Mouse (Mus musculus): ENCODE data around the gene Rapgef4.

Rapgef4 gene

DNA sequence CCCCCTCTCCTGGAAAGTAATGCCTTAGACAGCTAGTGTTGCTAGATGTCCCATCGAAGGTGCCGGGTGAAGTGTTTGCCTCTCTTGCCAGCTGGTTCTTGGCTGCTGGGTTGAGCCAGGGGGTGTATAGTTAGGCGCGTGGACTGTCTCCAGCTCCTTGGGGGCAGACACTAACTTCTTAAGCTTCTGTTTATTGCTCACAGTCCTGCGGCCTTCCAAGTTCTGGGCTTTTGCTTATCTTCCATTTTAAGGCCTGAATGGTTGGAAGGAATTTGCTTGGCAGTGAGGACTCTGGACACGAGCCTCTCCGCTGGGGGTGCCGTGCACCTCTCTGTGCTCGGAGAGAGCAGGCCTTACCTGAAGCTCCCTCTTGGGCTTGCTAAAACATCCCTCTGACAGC lies 249.5 kb downstream of the Rapgef4 start:
- no peak for DNase-seq (ENCODE audit: low read depth, low spot score)

DNA sequence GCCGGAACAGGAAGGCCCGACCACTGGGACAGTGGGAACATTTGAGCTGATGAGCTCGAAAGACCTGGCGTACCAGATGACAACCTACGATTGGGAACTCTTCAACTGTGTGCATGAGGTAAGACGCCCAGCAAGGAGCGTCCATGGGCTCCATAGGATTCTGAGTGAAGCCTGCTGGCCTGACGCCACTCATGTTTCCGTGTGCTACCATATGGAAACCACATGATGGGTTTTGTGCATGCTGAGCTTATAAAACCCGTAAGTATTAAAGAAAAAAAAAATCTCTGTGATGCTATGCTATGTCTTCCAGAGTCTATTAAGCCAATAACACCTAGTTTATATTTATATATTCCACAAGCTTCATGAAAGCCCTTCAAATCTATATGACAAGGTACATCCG lies 253.0 kb downstream of the Rapgef4 start:
- no peak for DNase-seq (ENCODE audit: low read depth, low spot score)

DNA sequence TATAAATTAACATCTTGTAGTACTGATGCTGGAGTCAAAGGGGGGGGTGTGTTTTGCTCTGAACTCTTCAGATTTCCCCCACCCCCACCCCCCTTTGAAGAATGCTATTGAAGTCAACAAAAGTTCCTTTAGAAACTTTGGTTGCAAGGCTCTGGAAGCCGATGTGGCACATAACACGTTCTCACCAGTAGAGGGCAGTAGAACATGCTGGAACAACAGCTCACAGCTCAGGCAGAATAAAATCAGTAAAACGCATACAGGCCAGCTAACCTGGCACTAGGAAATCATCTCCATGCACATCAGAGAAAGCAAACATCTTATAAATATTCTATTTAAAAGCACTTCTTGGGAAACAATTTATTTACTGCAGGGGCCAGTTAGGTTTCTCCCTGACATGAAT lies 253.9 kb downstream of the Rapgef4 start:
- peak; percentile 74 for DNase-seq (ENCODE audit: low read depth, low spot score)

DNA sequence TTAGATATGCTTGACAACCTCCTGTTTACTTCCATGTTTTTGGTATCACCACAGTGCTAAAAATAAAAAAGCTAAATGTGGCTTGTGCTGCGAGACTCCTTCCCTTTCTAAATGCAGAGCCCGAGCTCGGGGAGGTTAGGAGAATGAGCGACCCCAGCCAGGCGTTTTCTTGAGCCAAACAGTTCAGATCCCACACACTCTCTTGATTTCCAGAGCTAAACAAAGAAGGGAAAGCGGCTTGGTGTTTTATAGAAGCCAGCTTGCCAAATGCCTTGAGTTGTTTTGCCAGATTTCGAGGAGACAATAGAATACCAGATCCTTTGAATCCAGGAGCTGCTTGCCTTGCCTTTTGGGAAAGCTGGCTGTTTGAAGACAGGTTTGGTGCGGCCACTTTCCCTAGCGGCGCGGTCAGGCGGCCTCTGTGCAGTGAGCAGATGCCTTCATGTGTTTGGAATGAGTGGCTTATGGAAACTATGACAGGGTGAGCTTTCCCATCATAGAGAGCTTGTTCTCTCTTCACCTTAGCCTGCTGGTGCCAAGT lies 254.4 kb downstream of the Rapgef4 start:
- no peak for DNase-seq (ENCODE audit: low read depth, low spot score)

DNA sequence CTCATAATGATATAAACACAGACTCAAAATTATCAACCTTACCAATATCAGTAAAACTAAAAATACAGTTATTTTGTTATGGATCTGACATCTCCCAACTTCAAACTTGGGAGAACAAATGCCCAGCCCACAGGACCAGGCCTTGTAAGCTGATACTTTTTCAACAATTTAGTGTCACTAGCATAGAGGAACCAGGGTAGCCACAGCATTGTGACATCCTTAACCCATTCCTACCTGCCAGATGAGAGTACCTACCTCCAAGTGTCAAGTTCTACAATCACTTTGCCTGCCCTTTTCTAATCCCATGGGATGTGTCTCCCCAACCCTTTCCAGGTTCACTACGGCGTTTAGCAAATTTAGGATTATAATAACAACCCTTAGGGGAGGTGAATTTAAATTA lies 257.4 kb downstream of the Rapgef4 start:
- DNase-seq (ENCODE audit: low read depth, low spot score) = no peak

DNA sequence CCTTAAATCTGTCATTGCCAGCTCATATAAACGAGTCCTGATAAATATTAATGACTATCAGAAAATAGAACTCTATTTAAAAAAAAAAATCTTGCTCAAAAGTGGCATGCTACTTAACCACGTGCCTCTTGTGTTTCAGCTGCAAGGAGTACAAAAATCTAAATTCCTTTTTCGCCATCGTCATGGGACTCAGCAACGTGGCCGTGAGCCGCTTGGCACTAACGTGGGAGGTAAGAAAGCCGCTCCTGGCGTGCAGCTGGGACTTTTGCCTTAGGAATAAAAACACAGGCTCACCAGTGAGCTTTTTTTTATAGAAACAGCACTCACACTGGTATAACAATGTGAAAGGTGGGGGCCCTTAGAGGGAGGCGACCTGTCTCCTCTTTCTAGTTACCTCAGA lies 257.9 kb downstream of the Rapgef4 start:
- DNase-seq (ENCODE audit: low read depth, low spot score) = no peak

DNA sequence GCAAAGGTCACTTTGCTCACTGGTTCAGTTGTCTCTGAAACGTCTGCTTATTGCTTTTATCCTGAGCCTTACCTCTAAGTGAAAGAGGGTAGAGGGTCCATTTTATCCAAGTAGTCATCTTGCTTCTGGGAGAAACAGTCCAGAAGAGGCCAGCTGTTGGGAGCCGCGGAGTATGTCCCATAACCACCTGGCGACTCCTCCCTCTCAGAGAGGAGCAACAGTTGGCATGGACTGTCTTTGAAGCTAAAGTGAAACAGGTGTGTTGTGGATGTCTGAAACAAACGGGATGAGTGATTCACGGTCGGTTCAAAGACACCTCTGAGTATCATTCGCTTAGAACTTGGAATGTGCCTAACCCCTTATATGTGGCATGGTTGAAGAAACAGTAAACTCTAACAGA lies 258.4 kb downstream of the Rapgef4 start:
- no peak for DNase-seq (ENCODE audit: low read depth, low spot score)

DNA sequence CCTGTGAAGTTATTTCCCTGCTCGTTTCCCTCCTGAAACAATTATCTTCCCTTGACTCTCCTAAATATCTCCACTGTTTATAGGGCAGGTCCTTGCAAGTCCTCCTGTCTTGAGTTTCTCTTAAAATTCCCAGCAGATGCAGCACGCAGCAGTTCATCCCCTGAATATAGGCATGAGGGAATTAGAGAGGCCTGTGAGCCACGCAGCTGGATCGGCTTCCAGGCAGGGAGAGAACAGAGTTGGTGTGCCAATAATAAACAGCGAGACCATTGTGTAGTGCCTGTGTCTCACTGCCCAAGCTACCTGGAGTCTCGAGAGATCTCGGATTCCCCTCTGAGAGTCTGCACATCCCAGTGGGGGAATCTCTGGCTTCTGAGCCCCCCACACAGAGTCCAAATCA lies 259.0 kb downstream of the Rapgef4 start:
- DNase-seq (ENCODE audit: low read depth, low spot score) = no peak

DNA sequence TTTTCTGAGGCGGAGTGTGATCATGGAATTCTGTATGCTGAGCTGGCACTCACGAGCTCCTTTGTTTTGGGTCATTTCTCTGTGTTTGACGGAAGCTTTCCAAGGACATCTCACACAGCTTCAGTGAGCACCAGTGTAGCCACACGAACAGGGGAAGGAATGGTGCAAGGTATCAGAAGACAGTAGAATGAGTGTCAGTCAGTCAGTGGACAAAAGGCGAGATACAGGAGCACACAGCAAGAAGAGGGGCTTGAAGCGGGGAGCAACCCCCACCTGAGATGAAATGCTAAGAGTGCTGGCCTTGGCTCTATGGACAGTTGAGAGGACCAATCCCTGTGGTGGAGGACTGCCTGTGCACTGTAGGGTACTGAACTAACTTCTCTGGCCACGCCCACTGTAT lies 259.7 kb downstream of the Rapgef4 start:
- DNase-seq (ENCODE audit: low read depth, low spot score) = no peak

DNA sequence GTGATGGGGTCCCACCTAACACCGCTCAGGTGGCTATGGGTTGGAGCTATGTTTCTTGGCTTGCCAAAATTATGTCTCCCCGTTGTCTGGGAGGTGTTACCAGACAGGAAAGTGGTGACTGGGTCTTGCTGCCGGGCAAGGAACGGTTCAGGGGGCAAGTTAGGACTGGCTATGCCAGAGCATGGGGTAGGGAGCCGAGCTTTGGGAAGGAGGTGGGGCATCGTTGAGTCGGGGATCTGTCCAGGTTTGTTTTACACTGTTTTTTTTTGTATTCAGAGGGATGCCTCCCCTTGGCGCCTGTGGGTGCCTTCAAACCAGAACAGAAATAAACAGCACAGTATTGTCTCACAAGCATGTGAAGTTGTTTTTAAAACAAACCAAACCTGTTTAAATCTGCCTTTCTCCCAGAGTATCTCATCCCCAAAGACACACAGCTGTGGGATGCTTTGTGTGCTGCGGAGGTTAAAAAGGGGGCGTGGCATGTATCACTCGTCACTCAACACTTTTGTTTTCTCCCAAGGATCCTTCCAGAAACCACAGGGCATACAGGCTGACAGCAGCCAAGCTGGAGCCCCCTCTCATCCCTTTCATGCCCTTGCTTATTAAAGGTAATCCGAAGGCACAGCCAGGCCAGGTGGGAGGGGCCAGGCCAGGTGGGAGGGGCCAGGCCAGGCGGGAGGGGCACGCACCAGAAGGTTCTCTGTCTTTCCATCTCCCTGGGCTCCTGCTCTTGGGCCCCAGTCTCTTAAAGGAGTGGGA lies 260.9 kb downstream of the Rapgef4 start:
- no peak for DNase-seq (ENCODE audit: low read depth, low spot score)

DNA sequence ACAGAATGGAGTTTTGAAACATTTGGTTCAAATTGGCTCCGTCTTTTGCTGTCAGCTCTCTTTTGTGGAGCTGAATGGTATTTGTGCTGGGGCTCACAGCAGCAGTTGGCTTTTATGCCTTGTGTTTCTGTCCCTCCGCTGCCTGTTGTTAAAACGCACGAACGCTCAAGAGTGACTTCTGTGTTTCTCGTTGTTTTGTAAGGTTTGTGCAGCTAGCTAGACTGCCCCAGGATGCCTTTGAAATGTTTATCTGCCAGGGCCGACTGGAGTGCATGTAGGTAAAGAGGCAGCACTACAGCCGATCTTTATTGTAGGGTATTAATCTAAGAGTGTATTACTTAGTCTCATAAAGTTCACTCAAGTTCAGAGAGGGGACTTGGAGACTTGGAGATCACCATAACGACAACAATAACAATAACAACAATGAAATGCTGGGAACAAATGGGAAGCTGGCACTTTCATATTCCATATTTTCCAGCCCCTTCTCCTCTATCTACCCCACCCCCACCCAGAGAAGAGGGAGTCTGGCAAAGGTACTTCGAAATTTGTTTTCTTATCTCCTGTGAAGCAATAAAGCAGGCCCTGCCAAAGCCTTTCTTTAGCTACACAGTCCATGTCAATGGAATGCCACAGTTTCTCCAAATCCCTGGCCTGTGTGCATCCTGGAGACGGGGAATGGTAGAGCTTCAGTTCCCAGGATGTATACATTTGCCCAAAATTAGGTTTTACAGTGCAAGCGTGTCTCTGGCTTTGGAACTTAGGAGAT lies 262.1 kb downstream of the Rapgef4 start:
- no peak for DNase-seq (ENCODE audit: low read depth, low spot score)

DNA sequence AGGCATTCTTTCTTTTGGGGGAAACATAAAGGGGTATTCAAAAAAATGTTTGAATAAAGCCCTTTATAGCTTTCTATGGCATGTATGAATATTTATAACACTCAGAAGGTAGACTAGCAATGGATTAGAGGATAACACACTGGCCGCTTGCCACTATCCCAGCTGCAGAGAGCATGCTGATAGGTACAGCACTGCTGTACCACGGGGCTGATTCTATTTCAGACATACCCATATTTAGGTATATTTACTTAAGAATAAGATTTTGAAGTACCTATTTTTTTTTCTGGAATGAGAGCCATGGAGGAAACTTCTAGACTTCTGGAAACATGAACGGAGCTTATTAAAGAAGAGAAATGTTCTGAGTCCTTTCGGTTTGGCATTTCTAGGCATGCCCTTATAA lies 264.6 kb downstream of the Rapgef4 start:
- no peak for DNase-seq (ENCODE audit: low read depth, low spot score)

DNA sequence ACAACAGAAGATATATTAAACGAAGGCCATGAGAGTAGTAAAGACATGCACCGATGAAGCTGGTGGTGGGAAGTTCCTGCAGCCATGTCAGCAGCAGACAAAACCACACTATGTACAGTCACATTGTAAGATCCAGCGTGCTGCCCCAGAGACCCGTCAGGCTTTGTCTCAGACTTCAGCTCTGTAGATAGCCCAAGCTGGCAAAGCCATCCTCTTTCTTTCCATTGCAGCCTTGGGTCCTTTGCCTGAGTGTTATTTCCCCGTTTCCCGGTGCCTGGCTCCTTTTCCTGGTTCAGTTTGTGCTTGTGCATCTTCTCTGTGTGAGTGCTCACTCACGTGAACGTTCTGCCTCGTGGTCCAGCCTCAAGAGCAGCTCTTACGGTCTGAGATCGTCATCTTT lies 265.3 kb downstream of the Rapgef4 start:
- no peak for DNase-seq (ENCODE audit: low read depth, low spot score)

DNA sequence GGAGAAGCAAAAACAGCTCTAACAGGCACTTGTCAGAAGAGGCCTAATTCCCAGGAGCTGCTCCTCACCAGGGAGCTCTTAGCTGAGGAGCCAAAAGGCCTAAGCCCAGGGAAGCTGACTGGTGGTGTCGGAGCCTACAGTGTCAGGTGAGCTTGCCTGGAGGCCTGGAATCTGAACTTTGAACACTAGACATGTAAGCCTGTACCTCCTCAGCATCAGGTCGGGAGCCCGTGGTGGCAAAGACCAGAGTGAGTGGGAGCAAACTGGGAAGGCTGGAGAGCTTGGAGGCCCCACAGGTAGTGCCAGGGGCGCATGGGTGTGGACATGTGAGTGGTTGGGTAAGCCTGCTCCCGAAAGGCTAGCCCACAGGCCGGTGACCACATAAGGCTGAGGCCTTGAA lies 266.8 kb downstream of the Rapgef4 start:
- no peak for DNase-seq (ENCODE audit: low read depth, low spot score)

DNA sequence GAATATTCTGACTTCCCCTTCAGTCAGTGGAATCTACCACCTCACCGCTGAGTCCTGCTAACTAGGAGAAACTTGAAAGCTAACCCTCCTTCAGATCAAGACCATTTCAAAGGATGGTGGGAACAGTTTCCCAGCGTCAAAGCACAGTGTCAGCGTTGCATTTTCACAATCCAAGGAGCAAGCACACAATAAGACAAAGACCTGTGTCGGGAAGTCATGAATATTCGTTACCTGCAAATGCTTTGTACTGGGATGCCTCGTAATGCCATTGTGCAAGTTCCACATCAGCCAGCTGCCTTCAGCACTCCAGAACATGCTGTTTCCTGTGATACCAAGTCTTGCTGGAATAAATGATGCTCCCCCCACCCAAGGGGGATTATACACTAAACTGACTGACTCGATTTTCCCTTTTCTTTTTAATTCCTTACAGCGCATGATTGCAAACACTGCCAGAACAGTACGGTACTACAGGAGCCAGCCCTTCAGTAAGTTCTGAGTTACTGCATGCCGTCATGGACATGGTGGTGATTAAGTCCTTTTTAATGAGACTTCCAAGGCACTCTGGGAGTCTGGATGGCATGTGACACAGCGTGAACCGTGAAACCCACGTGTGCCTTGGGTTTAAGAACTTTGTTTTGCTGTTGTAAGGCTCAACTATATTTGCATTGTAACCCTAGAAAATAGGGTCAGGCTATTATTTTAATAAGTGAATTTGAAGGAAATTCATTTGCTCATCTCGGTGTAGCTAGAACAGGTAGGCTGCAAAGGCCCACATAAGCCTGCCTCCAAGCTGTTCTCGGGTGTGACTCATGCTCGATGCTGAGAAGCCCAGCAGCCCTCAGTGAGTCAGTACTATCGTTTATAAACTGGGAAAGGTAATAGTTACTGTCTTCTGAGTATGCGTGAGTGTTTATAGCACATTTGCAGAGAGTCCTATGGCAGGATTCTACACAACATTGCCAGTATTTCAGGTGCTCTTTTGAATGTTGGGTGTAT lies 271.8 kb downstream of the Rapgef4 start:
- no peak for DNase-seq (ENCODE audit: low read depth, low spot score)

DNA sequence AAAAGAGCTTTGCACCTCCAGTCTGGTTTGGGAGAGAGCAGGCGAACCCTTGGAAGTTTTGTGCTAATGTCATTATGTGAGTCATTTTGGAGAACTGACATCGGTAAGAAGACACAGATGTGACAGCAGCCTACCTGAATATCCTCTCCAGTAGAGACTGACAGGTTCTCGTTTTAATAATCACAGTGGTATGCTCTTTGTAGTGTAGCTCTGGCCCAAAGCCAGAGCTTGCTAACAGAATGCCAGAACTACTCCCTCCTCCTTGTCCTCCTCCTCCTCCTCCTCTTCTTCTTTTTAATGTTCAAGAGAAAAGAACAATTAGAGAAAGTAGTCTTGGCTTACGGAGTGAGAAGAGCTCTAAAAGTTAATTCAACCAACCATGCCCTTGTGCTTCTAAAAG lies 272.8 kb downstream of the Rapgef4 start:
- DNase-seq (ENCODE audit: low read depth, low spot score) = no peak

DNA sequence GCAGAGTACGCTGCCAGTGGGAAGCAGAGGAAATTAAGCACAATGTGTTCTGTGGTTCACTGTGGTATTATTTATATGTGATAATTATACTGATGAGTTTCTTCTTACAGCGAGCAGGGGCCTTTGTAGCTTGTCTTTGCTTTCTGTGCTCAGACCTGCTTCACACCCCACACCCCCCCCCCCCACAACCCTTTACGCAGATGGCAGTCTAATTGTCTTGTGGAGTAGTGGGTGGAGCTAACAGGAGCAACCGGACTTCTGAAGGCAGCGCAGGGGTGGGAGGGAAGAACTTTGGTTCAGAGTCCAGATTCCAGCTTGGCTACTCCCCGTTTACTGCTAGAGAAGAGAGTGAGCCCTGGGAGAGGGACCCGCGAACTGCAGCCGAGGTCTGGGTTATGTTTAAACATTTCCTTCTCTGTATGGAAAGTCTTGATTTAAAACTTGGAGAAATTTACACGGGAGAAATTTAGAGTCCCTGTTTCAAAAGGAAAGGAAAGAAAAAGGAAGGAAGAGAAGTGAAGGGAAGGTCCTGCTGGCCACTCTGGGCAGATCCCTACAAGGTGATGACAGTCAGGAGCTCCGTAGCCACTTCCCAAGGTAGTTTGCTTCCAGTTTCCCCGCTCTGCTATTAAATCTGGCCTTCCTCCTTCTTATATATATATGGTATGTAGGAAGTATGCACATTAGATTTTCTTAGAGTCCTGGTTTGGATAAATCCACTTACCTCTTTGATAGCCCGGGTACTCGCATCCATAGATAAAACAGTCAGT lies 274.0 kb downstream of the Rapgef4 start:
- no peak for DNase-seq (ENCODE audit: low read depth, low spot score)

DNA sequence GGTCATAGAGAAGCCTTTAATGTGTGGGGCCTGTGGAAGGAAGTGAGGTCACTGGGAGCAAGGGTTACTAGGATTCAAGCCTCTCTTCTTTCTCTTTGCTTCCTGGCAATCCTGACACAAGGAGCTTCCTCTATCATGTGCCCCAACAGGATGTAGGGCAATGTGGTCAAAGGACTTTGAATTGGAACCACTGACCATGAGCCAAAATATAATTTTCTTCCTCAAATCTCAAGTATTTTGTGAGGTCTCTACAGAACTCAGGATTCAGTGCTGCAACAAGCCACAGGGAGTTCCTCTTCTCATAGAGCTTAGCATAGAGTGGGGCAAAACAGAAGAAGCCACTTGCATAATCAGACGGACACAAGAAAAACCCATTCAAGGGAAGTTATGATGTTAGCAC lies 279.7 kb downstream of the Rapgef4 start:
- no peak for DNase-seq (ENCODE audit: low read depth, low spot score)

DNA sequence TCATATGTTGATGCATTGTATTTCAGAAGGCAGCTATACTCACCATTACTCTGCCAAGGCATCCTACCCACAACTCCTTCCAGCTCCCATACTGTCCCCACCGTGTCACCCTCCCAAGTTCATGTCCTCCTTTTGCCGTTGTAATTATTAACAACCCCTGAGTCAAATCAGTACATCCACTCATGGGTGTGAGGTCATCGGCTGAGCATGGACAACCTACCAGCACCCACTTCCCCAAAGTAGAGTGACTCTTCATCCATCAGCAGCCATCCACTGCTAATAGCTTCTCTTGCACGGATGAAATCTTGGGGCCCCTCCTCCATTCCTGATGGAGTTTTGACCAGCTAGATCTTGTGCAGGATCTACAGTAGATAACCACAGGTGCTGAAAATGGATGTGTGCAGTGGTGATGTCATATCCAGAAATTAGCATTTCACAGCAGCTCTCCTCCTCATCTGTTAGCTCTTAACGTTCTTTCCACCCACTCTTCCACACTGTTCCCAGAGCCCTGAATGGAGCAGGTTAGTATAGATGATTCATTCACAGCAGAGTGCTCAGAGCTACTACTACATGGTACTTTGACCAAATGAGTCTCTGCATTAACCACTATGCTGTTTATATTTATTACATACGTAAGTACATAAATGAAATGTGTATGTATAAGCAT lies 281.9 kb downstream of the Rapgef4 start:
- no peak for DNase-seq (ENCODE audit: low read depth, low spot score)

DNA sequence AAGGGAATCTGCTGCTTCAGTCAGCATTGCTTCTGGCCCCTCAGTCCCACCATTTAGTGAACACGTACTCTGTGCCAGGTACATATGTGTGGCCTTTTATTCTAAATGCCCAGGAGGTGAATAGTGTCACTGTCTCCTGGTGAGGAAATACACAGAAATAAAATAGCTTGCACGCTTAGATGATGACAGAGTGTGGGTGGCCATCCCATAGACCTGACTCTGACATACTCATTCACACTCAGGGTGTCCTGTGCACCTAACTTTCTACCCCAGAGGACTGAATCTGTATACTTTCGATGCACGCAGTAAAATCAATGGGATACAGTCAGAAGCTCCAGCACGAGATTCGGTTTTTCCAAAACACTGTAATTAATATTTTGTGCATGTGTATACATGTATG lies 286.4 kb downstream of the Rapgef4 start:
- no peak for DNase-seq (ENCODE audit: low read depth, low spot score)

Data from CD4-positive, CD25-positive, alpha-beta regulatory T cell, adult 2 months (primary cell).